Mouse (Mus musculus): ENCODE results near the gene Dusp14.

Dusp14 gene

DNA sequence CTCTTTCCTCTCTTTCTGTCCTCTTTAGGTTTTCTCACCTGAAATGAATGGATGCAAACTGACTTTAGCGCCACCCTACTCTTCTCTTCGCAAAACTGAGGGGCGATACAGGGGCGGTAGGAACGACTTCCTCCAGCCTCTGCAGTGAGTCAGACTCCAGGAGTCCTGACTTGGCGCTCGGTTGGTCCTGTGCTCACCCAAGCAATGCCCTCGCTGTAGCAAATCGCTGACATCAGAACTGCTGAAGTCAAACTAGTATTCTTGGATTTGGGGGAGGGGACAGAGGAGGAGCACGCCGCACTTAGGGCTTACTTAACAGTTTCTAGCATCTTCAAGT lies at the start of gene Dusp14:
Gene Dusp14 (minus strand): TSS at position 228 of the 337 bp plus-strand sequence.
- in situ Hi-C loops (cut with MboI, MseI), result no loop called here

DNA sequence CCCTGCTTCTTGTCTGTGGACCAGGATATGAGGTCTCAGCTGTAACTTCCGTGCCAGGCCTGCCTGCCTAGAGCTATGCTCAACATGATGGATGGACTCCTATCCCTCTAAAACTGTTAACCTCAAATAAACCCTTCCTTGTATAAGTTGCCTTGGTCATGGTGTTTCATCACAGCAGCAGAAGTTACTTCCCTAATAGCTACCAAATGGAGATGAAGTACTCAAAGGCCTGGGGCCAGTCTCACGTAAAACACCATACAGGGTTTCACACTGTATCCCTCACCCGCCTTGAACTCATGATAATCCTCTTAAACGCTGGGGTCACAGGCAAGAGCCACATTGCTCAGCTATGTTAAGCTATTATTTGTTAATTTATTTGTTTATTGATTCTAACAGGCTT lies 48.4 kb upstream of the Dusp14 start:
- in situ Hi-C loops (cut with MboI, MseI), result no loop called here

GRCm38 (mm10) chr11:84116221-84116620 lies 47.2 kb upstream of the Dusp14 start:
- in situ Hi-C loops (cut with MboI, MseI), result no loop called here

- in situ Hi-C loops (cut with MboI, MseI), result no loop called here
Measured at GRCm38 (mm10) chr11:84115646-84116045, 46.6 kb upstream of the Dusp14 start.

DNA sequence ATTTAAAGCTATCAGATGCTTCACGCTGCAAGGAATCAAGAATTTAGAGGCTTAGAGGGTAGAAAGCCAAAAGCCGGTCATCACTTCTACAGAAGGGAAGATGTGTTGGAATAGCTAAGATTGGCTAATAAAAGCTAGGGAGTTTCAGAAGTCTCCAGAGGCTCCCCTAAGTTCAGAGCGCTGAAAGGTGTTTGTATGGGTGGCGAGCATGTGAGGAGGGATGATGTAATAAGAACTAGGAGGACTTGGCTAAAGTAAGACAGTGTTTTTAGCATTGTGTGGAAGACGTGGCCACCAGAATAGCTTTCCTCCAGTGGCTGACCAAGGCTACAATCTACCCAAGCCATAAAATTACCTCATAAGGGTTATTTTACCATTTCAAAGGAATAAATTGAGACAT lies 44.6 kb upstream of the Dusp14 start:
- in situ Hi-C loops (cut with MboI, MseI), result no loop called here

- in situ Hi-C loops (cut with MboI, MseI), result no loop called here
Measured at GRCm38 (mm10) chr11:84107137-84107536, 38.1 kb upstream of the Dusp14 start.

DNA sequence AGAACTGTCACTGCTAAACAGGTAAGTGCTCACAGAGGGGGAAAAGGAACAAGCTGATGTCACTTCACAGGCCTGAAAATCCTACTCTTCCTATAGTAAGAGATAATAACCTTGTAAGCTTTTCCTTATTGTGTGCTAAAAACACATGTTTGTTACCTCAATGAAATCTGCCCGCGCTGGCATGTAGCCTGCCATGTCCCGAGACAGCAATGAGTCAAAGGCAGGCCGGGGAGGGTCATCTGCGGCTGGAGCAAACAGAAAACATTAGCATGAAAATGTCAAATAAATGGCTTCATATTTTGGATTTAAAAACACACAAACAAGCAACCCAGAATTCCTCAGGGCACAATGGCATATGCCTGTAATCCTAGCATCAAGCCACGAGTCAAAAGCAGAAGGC lies 35.0 kb upstream of the Dusp14 start:
- in situ Hi-C loops (cut with MboI, MseI), result no loop called here

- in situ Hi-C loops (cut with MboI, MseI), result no loop called here
Measured at GRCm38 (mm10) chr11:84101182-84101581, 32.1 kb upstream of the Dusp14 start.

GRCm38 (mm10) chr11:84097251-84097998 lies 28.4 kb upstream of the Dusp14 start:
- in situ Hi-C loops (cut with MboI, MseI), result no loop called here

DNA sequence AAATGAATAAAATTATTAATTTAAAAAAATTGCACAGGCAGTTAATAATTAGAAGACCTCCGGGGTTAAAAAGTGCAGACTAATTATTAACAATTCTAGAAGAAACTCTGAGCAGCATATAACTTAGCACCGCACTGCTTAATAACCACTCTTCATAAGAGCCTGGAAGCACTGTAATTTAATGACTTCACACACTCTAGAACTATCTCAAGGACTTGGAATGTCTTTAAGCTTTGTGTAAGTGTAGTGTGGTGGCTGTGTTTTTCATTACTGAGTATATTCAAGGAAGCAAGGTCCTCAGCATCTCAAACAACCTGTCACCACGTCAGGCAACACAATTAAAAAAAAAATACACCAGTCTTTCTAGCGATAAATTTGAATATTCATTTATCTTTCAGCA lies 26.0 kb upstream of the Dusp14 start:
- in situ Hi-C loops (cut with MboI, MseI), result no loop called here

DNA sequence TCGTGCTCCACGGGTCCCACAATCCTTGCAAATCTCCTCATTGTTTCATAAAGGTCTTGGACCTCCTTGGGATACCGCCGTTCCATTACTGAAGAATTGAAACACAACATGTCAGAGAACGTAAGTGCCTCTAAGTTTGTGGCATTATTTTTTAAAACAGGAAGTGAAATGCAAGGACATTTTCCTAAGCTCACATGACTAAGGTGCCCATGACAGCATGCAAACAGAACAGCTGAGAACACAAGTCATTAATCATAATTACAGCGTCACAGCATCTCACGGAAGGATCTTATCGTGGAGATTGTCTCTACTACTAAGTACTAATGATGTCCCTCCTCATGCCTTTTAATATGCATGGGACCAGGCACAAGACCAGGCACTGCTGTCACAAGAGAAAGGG lies 21.5 kb upstream of the Dusp14 start:
- in situ Hi-C loops (cut with MboI, MseI), result no loop called here

- in situ Hi-C loops (cut with MboI, MseI), result no loop called here
Measured at GRCm38 (mm10) chr11:84081901-84082300, 12.8 kb upstream of the Dusp14 start.

GRCm38 (mm10) chr11:84080327-84080726 lies 11.3 kb upstream of the Dusp14 start:
- in situ Hi-C loops (cut with MboI, MseI), result no loop called here

- in situ Hi-C loops (cut with MboI, MseI), result no loop called here
Measured at GRCm38 (mm10) chr11:84079887-84080286, 10.8 kb upstream of the Dusp14 start.

- in situ Hi-C loops (cut with MboI, MseI), result no loop called here
Measured at GRCm38 (mm10) chr11:84079361-84079760, 10.3 kb upstream of the Dusp14 start.

GRCm38 (mm10) chr11:84078601-84079000 lies 9.5 kb upstream of the Dusp14 start:
- in situ Hi-C loops (cut with MboI, MseI), result no loop called here

DNA sequence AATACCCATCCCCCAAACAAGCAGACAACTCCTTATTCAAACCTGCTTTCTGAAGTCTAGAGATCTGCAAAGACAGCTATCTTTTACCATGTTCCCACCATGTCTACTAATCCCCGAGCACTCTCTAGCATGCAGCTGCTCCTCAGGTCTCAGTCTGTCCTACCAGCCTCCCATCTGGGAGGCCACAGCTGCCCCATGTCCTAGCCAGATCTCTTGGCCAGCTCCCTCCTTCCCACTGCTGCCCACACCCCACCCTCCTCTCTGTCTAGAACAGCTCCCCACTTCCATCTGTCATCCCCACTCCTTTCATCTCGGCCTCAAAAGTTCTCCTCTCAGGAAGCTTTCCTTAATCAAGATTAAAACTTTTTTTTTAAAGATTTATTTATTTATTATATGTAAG lies 7.9 kb upstream of the Dusp14 start:
- in situ Hi-C loops (cut with MboI, MseI), result no loop called here

- in situ Hi-C loops (cut with MboI, MseI), result no loop called here
Measured at GRCm38 (mm10) chr11:84073816-84074764, 5.0 kb upstream of the Dusp14 start.

- in situ Hi-C loops (cut with MboI, MseI), result no loop called here
Measured at GRCm38 (mm10) chr11:84072904-84073651, 4.0 kb upstream of the Dusp14 start.

DNA sequence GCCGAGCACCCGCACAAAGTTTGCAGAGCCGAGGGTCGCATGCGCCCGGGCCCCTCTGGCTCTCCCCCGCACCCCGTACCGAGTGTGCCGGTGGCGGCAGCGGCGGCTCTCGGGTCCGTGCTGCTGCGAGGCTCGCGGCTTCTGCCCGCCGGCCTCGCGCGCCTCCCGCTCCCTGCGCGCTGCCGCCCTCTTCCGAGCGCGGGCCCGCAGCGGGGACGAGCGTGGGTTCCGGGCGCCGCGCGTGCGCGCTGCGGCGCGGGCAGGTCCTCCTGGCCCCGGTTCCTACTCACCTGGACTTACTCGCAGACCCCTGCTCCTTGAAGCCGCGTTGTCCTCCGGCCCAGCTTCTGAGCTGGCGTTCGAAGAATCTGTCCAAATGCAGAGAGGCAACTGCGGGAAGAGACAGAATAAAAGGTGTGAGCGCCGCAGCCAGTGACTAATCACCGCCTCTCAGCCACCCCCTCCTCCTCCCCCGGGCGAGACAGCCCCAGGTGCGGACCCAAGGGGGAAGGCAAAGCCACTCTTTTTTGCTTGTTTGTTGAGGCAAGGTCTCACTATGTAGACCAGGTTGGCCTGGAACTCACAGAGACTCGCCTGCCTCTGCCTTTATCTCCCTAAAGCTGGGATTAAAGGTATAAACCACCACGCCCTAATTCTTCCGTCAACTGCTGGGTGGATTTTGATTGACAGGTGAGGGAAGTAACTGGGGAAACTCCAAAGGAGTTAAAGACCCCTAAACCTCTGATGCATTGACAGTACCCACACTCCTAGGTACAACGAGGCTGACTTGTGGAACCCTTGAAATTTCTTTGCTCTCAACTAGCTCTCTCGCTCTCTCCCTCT lies 649 bp downstream of the Dusp14 start:
- in situ Hi-C loops (cut with MboI, MseI), result no loop called here

- in situ Hi-C loops (cut with MboI, MseI), result no loop called here
Measured at GRCm38 (mm10) chr11:84067720-84068190, 1.3 kb downstream of the Dusp14 start.

Data from regulatory T cell (primary cell).